Mouse (Mus musculus) lung, embryonic 15.5 days (tissue): Measurements from ENCODE around the gene Sbsn. TPM values are rescaled to one million over a fixed set of nuclear protein-coding genes. Genes with fewer than 3 reads are reported as not detected.

Source experiments
- ATAC-seq: fragments of 200-750 bp; cut with Nextera tagmentation; 2 replicates; pipeline ENCODE4 v1.8.0; 2017; ENCODE audit warnings: moderate number of reproducible peaks, borderline replicate concordance; ENCODE audit not compliant: low FRiP score, low TSS enrichment; ENCODE audit errors: extremely low read depth
- H3K27ac ChIP-seq: fragments of 300-500 bp; sonication (generic); 2 replicates; pipeline ENCODE4 v1.5.1; 2015; ENCODE audit warnings: moderate library complexity, mild to moderate bottlenecking, inconsistent platforms
- H3K27me3 ChIP-seq: fragments of 300-500 bp; sonication (generic); 2 replicates; pipeline ENCODE4 v1.6.1; 2015; ENCODE audit warnings: inconsistent platforms
- H3K36me3 ChIP-seq: fragments of 300-500 bp; sonication (generic); 2 replicates; pipeline ENCODE4 v1.6.1; 2015; ENCODE audit warnings: inconsistent platforms
- H3K4me1 ChIP-seq: fragments of 300-500 bp; sonication (generic); 2 replicates; pipeline ENCODE4 v1.6.1; 2015; ENCODE audit warnings: inconsistent platforms
- H3K4me2 ChIP-seq: fragments of 300-500 bp; sonication (generic); 2 replicates; pipeline ENCODE4 v1.6.1; 2015; ENCODE audit warnings: inconsistent platforms, mild to moderate bottlenecking, moderate library complexity
- H3K4me3 ChIP-seq: fragments of 300-500 bp; sonication (generic); 2 replicates; pipeline ENCODE4 v1.5.1; 2015; ENCODE audit warnings: mild to moderate bottlenecking, inconsistent platforms
- H3K9ac ChIP-seq: fragments of 300-500 bp; sonication (generic); 2 replicates; pipeline ENCODE4 v1.6.1; 2015; ENCODE audit warnings: inconsistent platforms
- H3K9me3 ChIP-seq: fragments of 300-500 bp; sonication (generic); 2 replicates; pipeline ENCODE4 v1.6.1; 2016; ENCODE audit warnings: inconsistent platforms
- WGBS: fragments of 180-500 bp; shearing (Covaris S2); methylation state at CpG from one replicate; pipeline ENCODE4 v1.1.7; 2015; 5-methylcytosine and 5-hydroxymethylcytosine counted together
- polyA plus RNA-seq: library from polyadenylated mRNA; unstranded; fragments of >200 nt; fragmentation: Nextera tagmentation; extraction: Ambion mirVana; gene quantifications from 2 replicates; pipeline ENCODE4 v1.2.1, GENCODE M21; 2015

Sbsn gene
- polyA plus RNA-seq, 1 experiment from 2014 or later: 1.8 TPM

- peaks cover 4% of the 10 kb centered on the region; the same call in 1 of the 2 replicates for H3K27me3 ChIP-seq
- no peak overlapping the region for H3K27ac ChIP-seq
- 57% methylated on average over 10 of the region's 10 CpGs for WGBS
- H3K4me1 ChIP-seq: no peaks in the 10 kb centered on the region
- no peak overlapping the region for H3K4me3 ChIP-seq
- no peak for ATAC-seq
- no peak overlapping the region for H3K9ac ChIP-seq
- no peaks in the 10 kb centered on the region for H3K36me3 ChIP-seq
- H3K9me3 ChIP-seq: no peaks in the 10 kb centered on the region
- no peak overlapping the region for H3K4me2 ChIP-seq
Observed at GRCm38 (mm10) chr7:30790141-30790540, 38.9 kb downstream of the Sbsn start.

- Histone ChIP-seq H3K4me1 (no peaks in the 10 kb centered on the region), H3K9ac (no peak overlapping the region), H3K4me2 (no peak overlapping the region), H3K27me3 (peaks cover 4% of the 10 kb centered on the region; the same call in 1 of the 2 replicates), H3K27ac (no peak overlapping the region), H3K4me3 (no peak overlapping the region), H3K36me3 (no peaks in the 10 kb centered on the region), H3K9me3 (no peaks in the 10 kb centered on the region)
- whole genome bisulfite sequencing: 19% methylated on average over 9 of the region's 9 CpGs
- ATAC-seq: no peak
Observed at GRCm38 (mm10) chr7:30791921-30792320, 40.6 kb downstream of the Sbsn start.

- Histone ChIP-seq H3K27ac (no peak overlapping the region), H3K9ac (no peak overlapping the region), H3K4me3 (no peak overlapping the region), H3K4me1 (no peaks in the 10 kb centered on the region), H3K4me2 (no peak overlapping the region), H3K36me3 (no peaks in the 10 kb centered on the region), H3K27me3 (no peaks in the 10 kb centered on the region), H3K9me3 (no peaks in the 10 kb centered on the region)
- no peak for ATAC-seq
Observed at GRCm38 (mm10) chr7:30794921-30795320, 43.6 kb downstream of the Sbsn start.

- no peaks in the 10 kb centered on the region for H3K36me3 ChIP-seq
- H3K27me3 ChIP-seq: no peaks in the 10 kb centered on the region
- 88% methylated on average over 1 of the region's 1 CpGs for WGBS
- H3K9me3 ChIP-seq: no peaks in the 10 kb centered on the region
- no peak overlapping the region for H3K27ac ChIP-seq
- no peak overlapping the region for H3K9ac ChIP-seq
- no peaks in the 10 kb centered on the region for H3K4me1 ChIP-seq
- ATAC-seq: no peak
- no peak overlapping the region for H3K4me2 ChIP-seq
- H3K4me3 ChIP-seq: no peak overlapping the region
Observed at GRCm38 (mm10) chr7:30796790-30797189, 45.5 kb downstream of the Sbsn start.

GRCm38 (mm10) chr7:30800653-30801052 is 49.4 kb downstream of the Sbsn start:
- no peak for ATAC-seq
- no peaks in the 10 kb centered on the region for H3K4me1 ChIP-seq
- H3K9ac ChIP-seq: no peak overlapping the region
- H3K9me3 ChIP-seq: no peaks in the 10 kb centered on the region
- H3K4me2 ChIP-seq: no peak overlapping the region
- no peaks in the 10 kb centered on the region for H3K36me3 ChIP-seq
- no peak overlapping the region for H3K27ac ChIP-seq
- H3K4me3 ChIP-seq: no peak overlapping the region
- no peaks in the 10 kb centered on the region for H3K27me3 ChIP-seq

GRCm38 (mm10) chr7:30803256-30803655 is 52.0 kb downstream of the Sbsn start:
- WGBS: 97% methylated on average over 3 of the region's 3 CpGs
- no peaks in the 10 kb centered on the region for H3K9me3 ChIP-seq
- no peaks in the 10 kb centered on the region for H3K4me1 ChIP-seq
- H3K36me3 ChIP-seq: no peaks in the 10 kb centered on the region
- H3K4me2 ChIP-seq: no peak overlapping the region
- no peak overlapping the region for H3K9ac ChIP-seq
- H3K27ac ChIP-seq: no peak overlapping the region
- H3K27me3 ChIP-seq: no peaks in the 10 kb centered on the region
- ATAC-seq: no peak
- no peak overlapping the region for H3K4me3 ChIP-seq

GRCm38 (mm10) chr7:30804026-30804715 is 52.9 kb downstream of the Sbsn start:
- H3K27ac ChIP-seq: 0 out of 2 replicates have a peak overlapping the region, but pooled peaks have one; percentile 8
- whole genome bisulfite sequencing: 69% methylated on average over 9 of the region's 9 CpGs
- H3K36me3 ChIP-seq: no peaks in the 10 kb centered on the region

More at GRCm38 (mm10) chr7:30804026-30804715, 52.9 kb downstream of the Sbsn start:
- Histone ChIP-seq H3K4me1 (no peaks in the 10 kb centered on the region), H3K4me2 (no peak overlapping the region), H3K4me3 (no peak overlapping the region), H3K9ac (no peak overlapping the region), H3K27me3 (no peaks in the 10 kb centered on the region), H3K9me3 (no peaks in the 10 kb centered on the region)
- 0 out of 2 replicates have a peak, but pooled peaks have one; percentile 59 for ATAC-seq

Other genes starting within 250 kb of the Sbsn start
- 7.7 and 9.3 TPM in 2 replicates for gene Arhgap33, start 216.4 kb upstream of the Sbsn start, polyA plus RNA-seq
- gene Hspb6, start 199.3 kb upstream of the Sbsn start, polyA plus RNA-seq: 32.1 and 33.6 TPM in 2 replicates
- gene Proser3, start 199.2 kb upstream of the Sbsn start, polyA plus RNA-seq: 13.2 and 18.3 TPM in 2 replicates
- gene Lin37, start 191.6 kb upstream of the Sbsn start, polyA plus RNA-seq: 36.0 and 38.8 TPM in 2 replicates
- gene U2af1l4, start 188.2 kb upstream of the Sbsn start, polyA plus RNA-seq: 99.0 TPM in 2 replicates
- gene Gm49396, start 188.1 kb upstream of the Sbsn start, polyA plus RNA-seq: 13.0 and 15.1 TPM in 2 replicates
- gene Psenen, start 187.8 kb upstream of the Sbsn start, polyA plus RNA-seq: 119 and 124 TPM in 2 replicates
- gene Igflr1, start 186.0 kb upstream of the Sbsn start, polyA plus RNA-seq: 4.6 and 5.0 TPM in 2 replicates
- 8.4 and 10.0 TPM in 2 replicates for gene Kmt2b, start 162.7 kb upstream of the Sbsn start, polyA plus RNA-seq
- gene Zbtb32, start 152.6 kb upstream of the Sbsn start, polyA plus RNA-seq: 2.3 and 3.7 TPM in 2 replicates
- gene Upk1a, start 138.6 kb upstream of the Sbsn start, polyA plus RNA-seq: 0.88 and 1.4 TPM in 2 replicates
- gene Cox6b1, start 125.3 kb upstream of the Sbsn start, polyA plus RNA-seq: 867 and 890 TPM in 2 replicates
- gene Etv2, start 115.6 kb upstream of the Sbsn start, polyA plus RNA-seq: not detected in 2 replicates
- gene Rbm42, start 101.2 kb upstream of the Sbsn start, polyA plus RNA-seq: 126 and 130 TPM in 2 replicates
- gene Haus5, start 86.5 kb upstream of the Sbsn start, polyA plus RNA-seq: 61.9 and 62.6 TPM in 2 replicates
- gene Pmis2, start 79.9 kb upstream of the Sbsn start, polyA plus RNA-seq: not detected in 2 replicates
- gene 2200002J24Rik, start 52.5 kb upstream of the Sbsn start, polyA plus RNA-seq: 0.96 TPM in 1 of 2 replicates, not detected in the other
- gene Atp4a, start 39.3 kb upstream of the Sbsn start, polyA plus RNA-seq: 0.40 and 0.41 TPM in 2 replicates
- gene Tmem147, start 21.9 kb upstream of the Sbsn start, polyA plus RNA-seq: 153 and 159 TPM in 2 replicates
- 0.19 and 0.46 TPM in 2 replicates for gene Gapdhs, start 7.8 kb upstream of the Sbsn start, polyA plus RNA-seq
- 5.4 and 5.9 TPM in 2 replicates for gene Dmkn, start 12.3 kb downstream of the Sbsn start, polyA plus RNA-seq
- 2.4 and 5.1 TPM in 2 replicates for gene Krtdap, start 36.4 kb downstream of the Sbsn start, polyA plus RNA-seq
- 0.38 and 0.46 TPM in 2 replicates for gene Ffar2, start 72.3 kb downstream of the Sbsn start, polyA plus RNA-seq
- not detected in 2 replicates for gene Ffar3, start 104.7 kb downstream of the Sbsn start, polyA plus RNA-seq
- gene Ffar1, start 110.1 kb downstream of the Sbsn start, polyA plus RNA-seq: not detected in 2 replicates
- gene Cd22, start 128.9 kb downstream of the Sbsn start, polyA plus RNA-seq: 0.05 TPM in 1 of 2 replicates, not detected in the other
- 0.32 and 0.34 TPM in 2 replicates for gene Mag, start 163.4 kb downstream of the Sbsn start, polyA plus RNA-seq
- gene Hamp2, start 173.2 kb downstream of the Sbsn start, polyA plus RNA-seq: not detected in 2 replicates
- 0.78 TPM in 1 of 2 replicates, not detected in the other for gene Hamp, start 192.6 kb downstream of the Sbsn start, polyA plus RNA-seq
- 25.6 and 27.5 TPM in 2 replicates for gene Usf2, start 205.3 kb downstream of the Sbsn start, polyA plus RNA-seq
- 80.6 and 89.1 TPM in 2 replicates for gene Lsr, start 222.0 kb downstream of the Sbsn start, polyA plus RNA-seq
- 6.3 TPM in 2 replicates for gene Fam187b, start 222.3 kb downstream of the Sbsn start, polyA plus RNA-seq